Mouse (Mus musculus) forebrain, embryonic 16.5 days (tissue): Measurements from ENCODE around the gene Ensa. TPM values are rescaled to one million over a fixed set of nuclear protein-coding genes. Genes with fewer than 3 reads are reported as not detected.
"Not testable (repeated sequence)": the region's sequence is repeated elsewhere in the genome, so short reads cannot be mapped to it uniquely, and the experiment has no call there.

ENCODE experiments used
- ATAC-seq: fragments of 200-750 bp; cut with Nextera tagmentation; 2 replicates; pipeline ENCODE4 v1.8.0; 2017; ENCODE audit warnings: mild to moderate bottlenecking, moderate library complexity
- H3K27ac ChIP-seq: fragments of 300-500 bp; sonication (generic); 2 replicates; pipeline ENCODE4 v1.5.1; 2014; ENCODE audit warnings: low read length, control low read depth
- H3K27me3 ChIP-seq: fragments of 300-500 bp; sonication (generic); replicated peaks from 2 replicates; pipeline ENCODE4 v1.6.1; 2014; ENCODE audit warnings: low read length; ENCODE audit not compliant: control insufficient read depth, insufficient read depth
- H3K36me3 ChIP-seq: fragments of 300-500 bp; sonication (generic); 2 replicates; pipeline ENCODE4 v1.6.1; 2014; ENCODE audit not compliant: control insufficient read depth, insufficient read depth
- H3K4me1 ChIP-seq: fragments of 300-500 bp; sonication (generic); replicated peaks from 2 replicates; pipeline ENCODE4 v1.6.1; 2014; ENCODE audit warnings: low read length; ENCODE audit not compliant: control insufficient read depth, insufficient read depth
- H3K4me2 ChIP-seq: fragments of 300-500 bp; sonication (generic); 2 replicates; pipeline ENCODE4 v1.6.1; 2014; ENCODE audit warnings: mild to moderate bottlenecking, low read length, control low read depth
- H3K4me3 ChIP-seq: fragments of 300-500 bp; sonication (generic); replicated peaks from 2 replicates; pipeline ENCODE4 v1.5.1; 2014; ENCODE audit warnings: mild to moderate bottlenecking, low read length, control low read depth
- H3K9ac ChIP-seq: fragments of 300-500 bp; sonication (generic); replicated peaks from 2 replicates; pipeline ENCODE4 v1.6.1; 2014; ENCODE audit warnings: low read depth, low read length, control low read depth
- H3K9me3 ChIP-seq: fragments of 300-500 bp; sonication (generic); 2 replicates; pipeline ENCODE4 v1.6.1; 2016; ENCODE audit warnings: low read length; ENCODE audit not compliant: control insufficient read depth
- WGBS: fragments of 180-500 bp; shearing (Covaris S2); extraction: QIAGEN DNeasy Blood & Tissue Kit; methylation state at CpG from one replicate; pipeline ENCODE4 v1.1.7; 2014; 5-methylcytosine and 5-hydroxymethylcytosine counted together
- polyA plus RNA-seq: library from polyadenylated mRNA; unstranded; fragments of >200 nt; fragmentation: Nextera tagmentation; extraction: Ambion mirVana; gene quantifications from 2 replicates; pipeline ENCODE4 v1.2.1, GENCODE M21; 2015

Ensa gene
- polyA plus RNA-seq, 1 experiment from 2014 or later, result 124 TPM

DNA sequence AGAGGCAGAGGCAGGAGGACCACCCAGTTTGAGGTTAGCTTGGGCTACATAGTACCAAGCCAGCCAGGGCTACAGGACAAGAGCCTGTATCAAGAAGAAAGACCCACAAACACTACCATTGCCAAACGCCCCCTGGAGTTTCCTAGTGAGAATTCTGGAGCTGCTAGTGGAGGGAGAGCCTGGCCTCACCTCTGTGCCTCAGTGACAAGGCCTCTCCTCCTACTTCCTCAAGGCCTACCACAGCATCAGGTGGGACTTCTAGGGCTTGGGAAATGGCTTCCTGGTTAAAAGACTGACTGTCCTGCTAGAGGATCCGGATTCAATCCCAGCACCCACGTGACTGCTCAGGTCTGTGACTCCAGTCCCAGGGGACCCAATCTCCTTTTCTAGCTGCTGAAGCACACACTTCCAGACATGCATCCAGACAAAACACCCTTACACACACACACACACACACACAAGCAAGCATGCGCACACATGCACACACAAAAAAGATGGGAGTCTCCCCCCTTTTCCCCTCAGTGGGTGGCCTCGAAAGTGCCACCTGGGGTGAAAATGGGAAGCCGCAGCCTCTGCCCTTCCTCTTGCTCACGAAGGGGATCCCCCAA, 27.5 kb downstream of the Ensa start:
- no peak overlapping the region for H3K4me3 ChIP-seq
- H3K9me3 ChIP-seq, result no peaks in the 10 kb centered on the region
- no peaks in the 10 kb centered on the region for H3K27me3 ChIP-seq
- H3K4me2 ChIP-seq, result no peak overlapping the region
- no peaks in the 10 kb centered on the region for H3K4me1 ChIP-seq
- 56% methylated on average over 7 of the region's 7 CpGs for WGBS
- no peak for ATAC-seq
- no peaks in the 10 kb centered on the region for H3K36me3 ChIP-seq
- H3K27ac ChIP-seq, result no peak overlapping the region
- H3K9ac ChIP-seq, result no peak overlapping the region

DNA sequence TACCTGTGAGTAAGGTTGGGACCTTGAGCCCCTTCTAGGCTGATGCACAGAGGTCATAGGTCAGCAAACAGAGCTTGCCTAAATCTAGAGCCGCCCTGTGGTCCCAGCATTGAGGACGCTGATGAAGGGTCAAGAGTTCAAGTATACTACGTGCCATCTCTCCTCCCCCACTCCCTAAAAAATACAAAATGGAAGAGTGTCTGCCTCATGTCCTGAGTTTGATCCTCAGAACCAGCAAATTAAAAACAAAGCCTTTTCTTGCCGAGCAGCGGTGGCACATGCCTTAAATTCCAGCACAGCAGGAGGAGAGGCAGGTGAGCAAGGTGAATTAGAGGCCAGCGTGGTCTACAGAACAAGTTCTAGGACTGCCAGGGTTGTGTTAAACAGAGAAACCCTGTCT, 28.1 kb downstream of the Ensa start:
- H3K27ac ChIP-seq, result no peak overlapping the region
- 19% methylated on average over 6 of the region's 6 CpGs for WGBS
- ATAC-seq, result no peak
- H3K36me3 ChIP-seq, result no peaks in the 10 kb centered on the region
- no peak overlapping the region for H3K4me2 ChIP-seq
- peaks cover 3% of the 10 kb centered on the region; the same call in 1 of the 2 replicates for H3K4me1 ChIP-seq
- no peak overlapping the region for H3K4me3 ChIP-seq
- H3K9ac ChIP-seq, result no peak overlapping the region
- no peaks in the 10 kb centered on the region for H3K9me3 ChIP-seq
- no peaks in the 10 kb centered on the region for H3K27me3 ChIP-seq

DNA sequence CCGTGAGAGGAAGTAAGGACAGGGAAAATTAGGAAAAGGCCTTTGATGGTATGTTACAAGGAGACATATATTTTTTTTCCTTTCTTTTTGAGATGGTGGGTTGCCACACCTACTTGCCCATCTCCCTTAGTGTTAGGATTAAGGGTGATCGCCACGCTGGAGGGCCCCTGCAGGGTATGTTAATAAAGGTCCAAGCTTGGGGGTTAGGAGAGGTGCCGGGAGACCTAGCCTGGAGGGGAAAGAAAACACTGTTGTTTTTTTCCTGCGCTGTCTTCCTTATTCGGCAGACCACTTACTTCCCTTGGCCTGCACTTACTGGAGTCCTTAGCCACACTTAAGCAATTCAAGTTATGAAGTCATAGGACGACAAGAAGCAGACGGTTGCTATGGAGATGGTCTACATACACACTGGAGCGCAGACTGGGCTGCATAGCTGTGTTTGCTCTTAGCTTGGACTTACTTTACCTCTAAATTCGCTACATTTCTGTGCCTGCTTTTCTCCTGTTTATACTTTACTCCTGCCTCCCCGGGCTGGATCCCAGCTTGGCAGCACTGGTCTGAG, 28.8 kb downstream of the Ensa start:
- 19% methylated on average over 11 of the region's 11 CpGs for WGBS
- no peaks in the 10 kb centered on the region for H3K36me3 ChIP-seq
- H3K9me3 ChIP-seq, result no peaks in the 10 kb centered on the region
- H3K4me1 ChIP-seq, result peaks cover 6% of the 10 kb centered on the region; the same call in 1 of the 2 replicates
- no peak for ATAC-seq
- no peak overlapping the region for H3K9ac ChIP-seq
- H3K27ac ChIP-seq, result no peak overlapping the region
- H3K27me3 ChIP-seq, result no peaks in the 10 kb centered on the region
- H3K4me2 ChIP-seq, result no peak overlapping the region
- H3K4me3 ChIP-seq, result no peak overlapping the region

DNA sequence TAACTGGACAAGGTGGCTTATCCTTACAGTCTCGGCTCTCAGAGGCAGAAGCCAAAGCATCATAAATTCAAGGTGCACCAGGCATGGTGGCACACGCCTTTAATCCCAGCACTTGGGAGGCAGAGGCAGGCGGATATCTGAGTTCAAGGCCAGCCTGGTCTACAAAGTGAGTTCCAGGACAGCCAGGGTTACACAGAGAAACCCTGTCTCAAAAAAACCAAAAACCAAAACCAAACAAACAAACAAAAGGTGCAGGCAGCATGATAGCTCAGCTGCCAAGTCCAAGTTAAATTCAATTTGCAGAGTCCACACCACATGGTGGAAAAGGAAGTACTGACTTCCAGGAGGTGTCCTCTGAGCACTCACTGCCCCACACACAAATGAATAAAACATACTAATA, 29.6 kb downstream of the Ensa start:
- H3K9ac ChIP-seq, H3K27ac ChIP-seq, H3K27me3 ChIP-seq, H3K9me3 ChIP-seq, ATAC-seq, H3K4me2 ChIP-seq, H3K4me1 ChIP-seq, H3K4me3 ChIP-seq, H3K36me3 ChIP-seq: not testable (repeated sequence)
- WGBS, result 92% methylated on average over 3 of the region's 3 CpGs

DNA sequence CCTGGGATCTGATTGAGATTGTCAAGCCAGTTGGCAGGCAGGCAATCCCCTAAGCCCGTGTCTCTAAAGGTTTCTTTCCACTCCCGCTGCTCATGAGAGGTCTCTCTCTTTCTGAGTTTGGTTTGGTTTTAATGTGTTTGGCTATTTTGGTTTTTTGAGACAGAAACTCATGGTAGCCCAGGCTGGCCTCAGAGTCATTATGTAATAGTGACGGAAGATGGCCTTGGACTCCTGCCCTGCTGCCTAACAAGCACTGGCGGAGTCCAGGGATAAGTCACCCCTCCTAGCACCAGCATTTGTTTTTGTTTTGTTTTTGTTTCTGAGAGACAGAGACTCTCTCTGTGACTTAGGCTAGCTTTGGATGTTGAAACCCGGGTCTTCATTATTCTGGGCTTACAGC, 30.6 kb downstream of the Ensa start:
- Histone ChIP-seq H3K4me3 (no peak overlapping the region), H3K9me3 (no peaks in the 10 kb centered on the region), H3K27me3 (no peaks in the 10 kb centered on the region), H3K4me2 (no peak overlapping the region), H3K9ac (no peak overlapping the region), H3K36me3 (no peaks in the 10 kb centered on the region), H3K27ac (no peak overlapping the region), H3K4me1 (peaks cover 8% of the 10 kb centered on the region)
- no peak for ATAC-seq
- 79% methylated on average over 5 of the region's 5 CpGs for WGBS

DNA sequence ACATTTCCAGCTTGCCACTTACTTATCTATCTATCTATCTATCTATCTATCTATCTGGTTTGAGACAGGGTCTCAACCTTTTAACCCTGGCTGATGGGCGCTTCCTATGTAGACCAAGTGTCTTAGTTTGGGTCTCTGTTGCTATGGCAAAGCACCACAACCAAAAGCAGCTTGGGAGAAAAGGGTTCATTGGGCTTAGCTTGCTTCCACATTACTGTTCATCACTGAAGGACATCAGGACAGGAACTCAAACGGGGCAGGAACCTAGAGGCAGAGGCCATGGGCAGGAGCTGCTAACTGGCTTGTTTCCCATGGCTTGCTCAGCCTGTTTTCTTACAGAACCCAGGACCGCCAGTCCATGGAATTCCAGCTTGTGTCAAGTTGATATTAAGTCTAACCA, 32.3 kb downstream of the Ensa start:
- no peaks in the 10 kb centered on the region for H3K36me3 ChIP-seq
- WGBS, result 90% methylated on average over 3 of the region's 3 CpGs
- no peak for ATAC-seq

DNA sequence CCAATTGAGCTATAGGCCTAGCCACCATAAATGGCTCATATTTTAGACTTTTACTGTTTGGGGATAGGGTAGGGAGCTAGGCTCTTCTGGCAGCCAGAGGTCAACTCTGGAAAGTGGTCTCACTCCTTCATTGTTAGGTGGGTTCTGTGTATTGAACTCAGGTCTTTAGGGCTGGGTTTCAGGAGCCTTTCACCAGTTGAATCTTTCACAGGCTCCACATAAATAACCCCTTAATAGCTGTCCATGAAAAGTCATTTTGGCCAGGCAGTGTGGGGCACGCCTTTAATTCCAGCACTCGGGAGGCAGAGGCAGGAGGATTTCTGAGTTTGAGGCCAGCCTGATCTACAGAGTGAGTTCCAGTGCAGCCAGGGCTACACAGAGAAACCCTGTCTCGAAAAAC, 32.9 kb downstream of the Ensa start:
- WGBS, result 82% methylated on average over 3 of the region's 3 CpGs
- ATAC-seq, result no peak

More for the DNA sequence above, 32.3 kb downstream of the Ensa start:
- no peak overlapping the region for H3K4me3 ChIP-seq
- H3K27ac ChIP-seq, result no peak overlapping the region
- H3K27me3 ChIP-seq, result no peaks in the 10 kb centered on the region
- H3K4me1 ChIP-seq, result peaks cover 21% of the 10 kb centered on the region
- H3K9ac ChIP-seq, result no peak overlapping the region
- no peaks in the 10 kb centered on the region for H3K9me3 ChIP-seq
- no peak overlapping the region for H3K4me2 ChIP-seq

DNA sequence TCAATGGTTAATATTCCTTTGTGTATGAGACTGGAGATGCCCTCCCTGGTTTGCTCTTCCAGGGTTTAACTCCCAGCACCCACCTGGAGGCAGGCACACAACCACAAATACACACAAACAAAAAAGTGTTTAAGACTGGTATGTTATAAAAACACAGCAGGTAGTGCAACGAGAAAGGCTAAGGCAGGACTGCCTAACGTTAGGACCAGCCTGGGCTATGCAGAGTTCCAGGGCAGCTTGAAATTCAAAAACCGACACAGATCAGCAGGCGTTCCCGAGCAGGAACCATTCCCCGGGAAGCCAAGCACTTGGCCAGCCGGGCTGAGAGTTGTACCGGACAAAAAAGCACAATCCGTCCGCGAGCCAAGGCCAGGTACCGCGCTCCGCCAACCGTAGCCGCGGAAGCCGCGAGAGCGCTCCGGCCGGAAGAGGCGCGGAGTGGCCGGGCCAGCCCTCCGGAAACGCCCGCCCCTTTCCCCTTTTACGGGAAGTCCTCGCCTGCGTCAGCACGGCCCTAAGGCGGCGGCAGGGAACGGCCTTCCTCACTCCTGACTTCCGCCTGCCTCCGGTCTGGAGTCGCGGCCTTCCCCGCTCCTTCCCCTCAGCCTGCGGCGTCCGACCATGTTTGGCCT, 33.6 kb downstream of the Ensa start, which contains the start of gene Mcl1:
Gene Mcl1 (plus strand): TSS at position 553 of the 632 bp plus-strand sequence.
- no peaks in the 10 kb centered on the region for H3K36me3 ChIP-seq
- H3K27me3 ChIP-seq, result no peaks in the 10 kb centered on the region
- peak within 1 kb of the TSS; percentile 96 for H3K27ac ChIP-seq
- under 1% methylated on average over 43 of the region's 43 CpGs for WGBS
- no peaks in the 10 kb centered on the region for H3K9me3 ChIP-seq
- peak within 1 kb of the TSS; percentile 100 for H3K4me3 ChIP-seq
- peak; percentile 98 for ATAC-seq
- H3K4me1 ChIP-seq, result peaks cover 29% of the 10 kb centered on the region
- peak within 1 kb of the TSS; percentile 99 for H3K9ac ChIP-seq
- H3K4me2 ChIP-seq, result peak within 1 kb of the TSS; percentile 83

More for the DNA sequence above, 32.9 kb downstream of the Ensa start:
- H3K36me3 ChIP-seq, result no peaks in the 10 kb centered on the region
- H3K9me3 ChIP-seq, result no peaks in the 10 kb centered on the region
- H3K9ac ChIP-seq, result no peak overlapping the region; the same call in 1 of the 2 replicates
- peak overlapping the region; percentile 66 for H3K4me2 ChIP-seq
- peaks cover 26% of the 10 kb centered on the region for H3K4me1 ChIP-seq
- peak overlapping the region; percentile 100 for H3K4me3 ChIP-seq
- no peak overlapping the region for H3K27ac ChIP-seq
- H3K27me3 ChIP-seq, result no peaks in the 10 kb centered on the region

DNA sequence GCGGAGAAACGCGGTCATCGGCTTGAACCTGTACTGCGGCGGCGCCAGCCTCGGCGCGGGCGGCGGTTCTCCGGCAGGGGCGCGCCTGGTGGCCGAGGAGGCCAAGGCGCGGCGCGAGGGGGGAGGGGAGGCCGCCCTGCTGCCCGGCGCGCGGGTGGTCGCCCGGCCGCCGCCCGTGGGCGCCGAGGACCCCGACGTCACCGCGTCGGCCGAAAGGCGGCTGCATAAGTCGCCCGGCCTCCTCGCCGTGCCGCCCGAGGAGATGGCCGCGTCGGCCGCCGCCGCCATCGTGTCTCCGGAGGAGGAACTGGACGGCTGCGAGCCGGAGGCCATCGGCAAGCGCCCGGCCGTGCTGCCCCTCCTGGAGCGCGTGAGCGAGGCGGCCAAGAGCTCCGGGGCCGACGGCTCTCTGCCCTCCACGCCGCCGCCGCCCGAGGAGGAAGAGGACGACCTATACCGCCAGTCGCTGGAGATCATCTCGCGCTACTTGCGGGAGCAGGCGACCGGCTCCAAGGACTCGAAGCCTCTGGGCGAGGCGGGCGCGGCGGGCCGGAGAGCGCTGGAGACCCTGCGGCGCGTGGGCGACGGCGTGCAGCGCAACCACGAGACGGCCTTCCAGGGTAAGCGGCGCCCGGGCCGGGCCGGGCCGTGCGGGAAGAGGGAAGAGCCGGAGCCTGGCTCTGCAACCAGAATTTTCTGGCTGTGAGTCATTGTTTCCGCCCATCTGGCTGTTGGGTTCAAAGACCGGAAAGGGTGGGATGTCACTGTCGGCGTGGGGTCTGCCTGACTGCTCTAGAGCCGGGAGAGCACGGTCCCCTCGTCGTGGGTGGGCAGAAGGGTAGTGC, 34.3 kb downstream of the Ensa start:
- WGBS, result under 1% methylated on average over 108 of the region's 113 CpGs
- peak overlapping the region; percentile 83 for H3K4me2 ChIP-seq
- ATAC-seq, result peak; percentile 60

More for the DNA sequence above, 34.3 kb downstream of the Ensa start:
- Histone ChIP-seq H3K36me3 (no peaks in the 10 kb centered on the region), H3K9ac (peak overlapping the region; percentile 99), H3K4me3 (peak overlapping the region; percentile 100), H3K4me1 (peaks cover 29% of the 10 kb centered on the region), H3K27ac (peak overlapping the region; percentile 96), H3K27me3 (no peaks in the 10 kb centered on the region), H3K9me3 (no peaks in the 10 kb centered on the region)
